Mouse (Mus musculus) 416B (cell line): ENCODE measurements at regions not wholly inside any gene's neighbourhood (a gene's known extent, or its start where the extent isn't known, plus 50 kb on each side); places are given as distances from the start of the nearest gene placed in this dataset.
"Not testable (repeated sequence)": the region's sequence is repeated elsewhere in the genome, so short reads cannot be mapped to it uniquely, and the experiment has no call there.

Source experiments
- DNase-seq: peaks from one replicate; pipeline ENCODE4 v3.0.0; 2011; ENCODE audit warnings: low read depth

DNA sequence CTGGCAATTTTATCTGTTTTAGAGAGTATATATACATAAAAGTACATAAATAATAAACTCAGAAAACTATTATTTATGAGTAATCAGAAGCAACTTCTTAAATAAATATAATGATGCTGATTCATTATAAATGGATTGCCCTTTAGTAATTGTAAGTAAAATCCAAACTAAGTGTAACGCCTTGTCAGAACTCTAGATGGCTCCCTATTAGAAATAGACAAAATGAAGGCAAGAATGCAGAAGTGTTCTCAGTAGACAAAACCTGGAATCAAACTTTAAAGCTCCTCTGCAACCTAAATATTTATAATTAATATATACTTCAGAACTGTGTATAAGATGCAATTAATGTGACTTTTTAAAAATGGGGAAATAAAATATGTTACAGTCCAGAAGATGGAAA is 73.4 kb upstream of the Lipo1 start:
- peak; percentile 12 for DNase-seq

- DNase-seq: no peak
Observed at GRCm38 (mm10) chr19:33851061-33851460, 63.8 kb upstream of the Lipo1 start.

DNA sequence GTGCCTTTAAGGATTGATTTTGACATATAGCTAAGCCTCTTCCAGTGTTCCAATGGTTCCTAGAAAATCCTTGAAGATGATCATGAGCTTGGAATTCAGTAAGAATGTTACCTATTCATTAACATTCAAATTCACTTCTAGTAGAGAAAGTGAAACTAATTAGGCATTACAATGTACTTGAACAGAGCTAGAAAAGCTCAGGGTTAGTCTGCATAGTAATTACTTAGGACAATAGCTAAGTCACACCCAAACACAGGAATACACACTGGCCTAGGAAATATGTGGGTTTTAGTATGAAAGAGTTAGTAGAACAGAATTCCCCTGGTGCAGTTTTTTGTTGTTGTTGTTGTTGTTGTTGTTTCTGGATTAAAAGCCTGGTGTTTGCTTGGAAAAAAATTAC is 63.4 kb upstream of the Lipo1 start:
- no peak for DNase-seq

GRCm38 (mm10) chr19:33850136-33850535 is 62.9 kb upstream of the Lipo1 start:
- DNase-seq: not testable (repeated sequence)

DNA sequence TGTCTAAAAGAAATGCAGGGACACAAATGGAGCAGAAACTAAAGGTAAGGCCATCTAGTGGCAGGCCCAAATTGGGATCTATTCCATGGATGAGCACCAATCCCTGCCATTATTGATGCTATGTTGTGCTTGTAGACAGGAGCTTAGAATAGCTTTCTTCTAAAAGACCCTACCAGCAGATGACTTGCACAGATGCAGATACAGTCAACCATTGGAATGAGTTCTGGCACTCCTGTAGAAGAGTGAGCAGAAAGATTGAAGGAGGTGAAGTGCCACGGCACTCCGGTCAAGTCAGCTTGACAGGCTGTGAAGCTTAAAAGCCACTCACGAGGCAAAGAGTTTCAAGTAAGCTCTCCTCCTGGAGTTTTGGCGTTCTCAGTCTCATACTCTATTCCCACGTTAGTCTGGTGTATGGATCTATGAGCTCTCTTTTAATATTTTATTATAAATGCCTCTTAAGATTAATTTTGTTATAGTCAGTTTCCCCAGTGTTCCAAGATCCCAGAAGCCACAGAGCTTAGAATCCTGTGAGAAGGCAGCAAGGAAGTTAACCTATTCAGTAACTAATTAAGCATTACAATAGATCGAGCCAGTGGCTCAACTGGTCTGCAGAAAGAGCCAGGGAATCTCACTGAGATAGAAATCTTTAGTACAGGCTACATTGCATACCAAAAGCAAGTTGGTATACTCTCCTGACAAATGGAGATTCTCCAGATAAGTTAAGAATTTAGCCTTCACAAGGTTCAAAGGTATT is 62.2 kb upstream of the Lipo1 start:
- not testable (repeated sequence) for DNase-seq
